Mouse (Mus musculus) yolk sac, embryonic 10.5 days (tissue): Measurements from ENCODE around the gene Acadl.

Experiments
- DNase-seq: peaks from one replicate; pipeline ENCODE4 v3.0.0-alpha.2; 2017; ENCODE audit warnings: low spot score

Acadl gene

GRCm38 (mm10) chr1:66862712-66863511 lies at the start of gene Acadl:
Gene Acadl, minus strand, starts transcription at chr1:66863277.
- peak; percentile 84 for DNase-seq

GRCm38 (mm10) chr1:66912305-66912704 lies 49.2 kb upstream of the Acadl start:
- no peak for DNase-seq

GRCm38 (mm10) chr1:66902566-66902965 lies 39.5 kb upstream of the Acadl start:
- no peak for DNase-seq

- DNase-seq = peak; percentile 12
Measured at GRCm38 (mm10) chr1:66900946-66901345, 37.9 kb upstream of the Acadl start.

- DNase-seq = no peak
Measured at GRCm38 (mm10) chr1:66898261-66898660, 35.2 kb upstream of the Acadl start.

- DNase-seq = no peak
Measured at GRCm38 (mm10) chr1:66896556-66896955, 33.5 kb upstream of the Acadl start.

GRCm38 (mm10) chr1:66896125-66896524 lies 33.0 kb upstream of the Acadl start:
- no peak for DNase-seq

GRCm38 (mm10) chr1:66895837-66896118 lies 32.7 kb upstream of the Acadl start:
- no peak for DNase-seq

GRCm38 (mm10) chr1:66895093-66895836 lies 32.2 kb upstream of the Acadl start:
- peak; percentile 72 for DNase-seq

GRCm38 (mm10) chr1:66887175-66887574 lies 24.1 kb upstream of the Acadl start:
- no peak for DNase-seq

- DNase-seq = no peak
Measured at GRCm38 (mm10) chr1:66880217-66880616, 17.1 kb upstream of the Acadl start.

GRCm38 (mm10) chr1:66874740-66875139 lies 11.7 kb upstream of the Acadl start:
- DNase-seq = no peak

- no peak for DNase-seq
Measured at GRCm38 (mm10) chr1:66871591-66871990, 8.5 kb upstream of the Acadl start.

- DNase-seq = no peak
Measured at GRCm38 (mm10) chr1:66865633-66866032, 2.6 kb upstream of the Acadl start.

GRCm38 (mm10) chr1:66863741-66864495 lies 841 bp upstream of the Acadl start:
- no peak for DNase-seq

- DNase-seq = no peak
Measured at GRCm38 (mm10) chr1:66861764-66862672, 1.1 kb downstream of the Acadl start.

GRCm38 (mm10) chr1:66847506-66847905 lies 15.6 kb downstream of the Acadl start:
- no peak for DNase-seq

GRCm38 (mm10) chr1:66845690-66846318 lies 17.3 kb downstream of the Acadl start:
- DNase-seq = no peak

GRCm38 (mm10) chr1:66841938-66842337 lies 21.1 kb downstream of the Acadl start:
- DNase-seq = no peak

- no peak for DNase-seq
Measured at GRCm38 (mm10) chr1:66841510-66841909, 21.6 kb downstream of the Acadl start.

GRCm38 (mm10) chr1:66839755-66840438 lies 23.2 kb downstream of the Acadl start:
- no peak for DNase-seq
